Mouse (Mus musculus) liver, embryonic 13.5 days (tissue): ENCODE results near the gene Prdm16. TPM values are rescaled to one million over a fixed set of nuclear protein-coding genes. Genes with fewer than 3 reads are reported as not detected.
A peak's percentile ranks its signal among the peaks of the same experiment; 100 is the strongest.

ENCODE experiments used
- ATAC-seq: fragments of 200-750 bp; cut with Nextera tagmentation; 2 replicates; pipeline ENCODE4 v1.8.0; 2017; ENCODE audit warnings: low read depth, mild to moderate bottlenecking, moderate number of reproducible peaks, moderate library complexity
- DNase-seq: peaks from one replicate; pipeline ENCODE4 v3.0.0; 2022
- H3K27ac ChIP-seq: fragments of 300-500 bp; sonication (generic); 2 replicates; pipeline ENCODE4 v1.5.1; 2015; ENCODE audit warnings: moderate library complexity, mild to moderate bottlenecking, inconsistent platforms
- H3K27me3 ChIP-seq: fragments of 300-500 bp; sonication (generic); 2 replicates; pipeline ENCODE4 v1.6.1; 2015; ENCODE audit warnings: mild to moderate bottlenecking, inconsistent platforms
- H3K36me3 ChIP-seq: fragments of 300-500 bp; sonication (generic); 2 replicates; pipeline ENCODE4 v1.6.1; 2015; ENCODE audit warnings: mild to moderate bottlenecking, inconsistent platforms
- H3K4me1 ChIP-seq: fragments of 300-500 bp; sonication (generic); replicated peaks from 2 replicates; pipeline ENCODE4 v1.6.1; 2015; ENCODE audit warnings: inconsistent platforms
- H3K4me2 ChIP-seq: fragments of 300-500 bp; sonication (generic); 2 replicates; pipeline ENCODE4 v1.6.1; 2015; ENCODE audit warnings: inconsistent platforms, mild to moderate bottlenecking, moderate library complexity
- H3K4me3 ChIP-seq: fragments of 300-500 bp; sonication (generic); replicated peaks from 2 replicates; pipeline ENCODE4 v1.5.1; 2015; ENCODE audit warnings: mild to moderate bottlenecking, inconsistent platforms
- H3K9ac ChIP-seq: fragments of 300-500 bp; sonication (generic); 2 replicates; pipeline ENCODE4 v1.6.1; 2015; ENCODE audit warnings: mild to moderate bottlenecking, inconsistent platforms
- H3K9me3 ChIP-seq: fragments of 300-500 bp; sonication (generic); replicated peaks from 2 replicates; pipeline ENCODE4 v1.6.1; 2016; ENCODE audit warnings: inconsistent platforms
- WGBS: fragments of 180-500 bp; shearing (Covaris S2); methylation state at CpG from one replicate; pipeline ENCODE4 v1.1.7; 2015; ENCODE audit not compliant: insufficient replicate concordance; 5-methylcytosine and 5-hydroxymethylcytosine counted together
- polyA plus RNA-seq: library from polyadenylated mRNA; unstranded; fragments of >200 nt; fragmentation: Nextera tagmentation; extraction: Ambion mirVana; gene quantifications from 2 replicates; pipeline ENCODE4 v1.2.1, GENCODE M21; 2015

The Prdm16 gene
- polyA plus RNA-seq, 1 experiment from 2014 or later = 1.8 TPM

DNA sequence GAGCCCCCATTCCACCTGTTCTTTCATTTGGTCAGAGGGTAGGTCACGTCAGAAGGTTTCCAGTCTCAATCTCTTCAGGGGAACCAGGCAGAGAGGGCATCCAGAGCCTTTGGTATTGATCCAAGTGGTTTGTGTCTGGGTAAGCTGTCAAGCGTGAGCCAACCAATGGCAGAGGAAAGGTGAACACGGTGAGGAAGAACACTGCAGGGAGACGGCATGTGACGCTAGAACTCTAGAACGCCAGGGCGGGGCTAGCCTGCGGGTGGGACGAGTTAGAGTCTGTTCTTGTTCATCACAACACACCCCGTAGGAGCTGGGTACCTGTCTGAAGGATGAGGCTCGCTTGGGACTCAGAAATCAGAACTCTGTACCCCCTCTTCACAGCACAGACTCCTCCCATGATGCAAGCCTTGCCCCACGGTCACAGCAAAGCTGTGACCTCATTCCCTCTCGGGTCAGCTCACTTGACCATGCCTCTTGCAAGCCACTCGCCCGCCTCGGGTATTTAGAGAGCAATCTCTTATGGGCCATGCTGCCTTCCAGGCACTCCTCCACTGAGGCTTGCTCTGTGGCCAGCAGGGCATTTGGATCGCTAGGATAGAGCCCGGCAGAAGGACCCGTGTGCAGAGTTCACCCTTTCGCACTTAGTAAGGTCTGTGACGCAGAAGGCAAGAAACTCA is 89.4 kb downstream of the Prdm16 start:
- peaks cover 3% of the 10 kb centered on the region; the same call in 1 of the 2 replicates for H3K27me3 ChIP-seq
- H3K36me3 ChIP-seq = no peaks in the 10 kb centered on the region
- 70% methylated on average over 21 of the region's 21 CpGs for WGBS
- H3K9ac ChIP-seq = no peak overlapping the region
- H3K4me3 ChIP-seq = no peak overlapping the region
- no peak overlapping the region for H3K27ac ChIP-seq
- DNase-seq (no peak), ATAC-seq (no peak)
- H3K4me1 ChIP-seq = peaks cover 29% of the 10 kb centered on the region
- no peak overlapping the region for H3K4me2 ChIP-seq
- no peaks in the 10 kb centered on the region for H3K9me3 ChIP-seq

DNA sequence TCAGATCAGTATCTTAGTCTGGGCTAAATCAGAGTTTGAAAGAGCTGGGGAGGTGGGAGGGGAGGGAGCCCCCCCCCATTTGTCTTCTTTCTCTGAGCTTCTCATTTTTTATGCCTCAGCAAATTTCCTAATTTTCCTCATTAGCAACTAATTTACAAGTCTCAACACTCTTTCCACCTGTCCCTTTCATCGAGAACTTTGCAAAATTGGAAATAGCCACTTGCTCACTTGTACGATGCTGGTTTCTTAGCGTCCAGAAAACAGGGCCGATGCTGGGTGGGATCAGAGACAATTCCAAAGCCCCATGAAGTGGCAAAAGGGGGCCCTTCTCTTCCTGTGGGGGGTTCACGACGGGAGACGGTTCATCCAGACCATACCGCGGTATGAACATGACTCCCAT is 91.4 kb downstream of the Prdm16 start:
- 72% methylated on average over 9 of the region's 9 CpGs for WGBS
- no peak for ATAC-seq
- H3K4me2 ChIP-seq = no peak overlapping the region
- H3K4me1 ChIP-seq = peaks cover 49% of the 10 kb centered on the region
- no peaks in the 10 kb centered on the region for H3K9me3 ChIP-seq
- no peaks in the 10 kb centered on the region for H3K36me3 ChIP-seq
- peaks cover 3% of the 10 kb centered on the region; the same call in 1 of the 2 replicates for H3K27me3 ChIP-seq
- no peak overlapping the region for H3K9ac ChIP-seq
- no peak overlapping the region for H3K4me3 ChIP-seq
- DNase-seq = no peak
- H3K27ac ChIP-seq = no peak overlapping the region

DNA sequence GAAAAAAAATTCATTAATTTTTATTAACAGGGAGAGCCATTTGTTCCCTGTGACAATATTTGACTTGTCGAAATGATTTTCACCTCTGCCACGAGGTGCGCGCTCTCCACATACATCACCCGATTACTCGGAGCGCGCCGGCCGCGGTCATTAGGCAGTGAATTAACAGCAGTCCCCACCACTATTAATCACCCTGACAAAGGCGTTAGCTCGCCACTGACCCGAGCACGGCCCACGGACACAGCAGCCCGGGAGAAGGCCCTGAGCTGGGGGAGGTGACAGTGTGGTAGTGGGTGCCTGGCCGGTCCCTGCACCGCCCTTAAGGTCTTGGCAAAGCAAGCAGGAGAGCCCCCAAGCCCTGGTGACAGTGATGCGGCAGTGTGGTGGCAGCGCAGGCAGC is 92.8 kb downstream of the Prdm16 start:
- H3K4me2 ChIP-seq = no peak overlapping the region
- no peak overlapping the region for H3K9ac ChIP-seq
- ATAC-seq = no peak
- peaks cover 59% of the 10 kb centered on the region for H3K4me1 ChIP-seq
- H3K36me3 ChIP-seq = no peaks in the 10 kb centered on the region
- no peak overlapping the region for H3K27ac ChIP-seq
- WGBS = 70% methylated on average over 21 of the region's 21 CpGs
- no peak overlapping the region for H3K4me3 ChIP-seq
- no peaks in the 10 kb centered on the region for H3K27me3 ChIP-seq
- no peak for DNase-seq
- H3K9me3 ChIP-seq = no peaks in the 10 kb centered on the region

- whole genome bisulfite sequencing = 54% methylated on average over 4 of the region's 4 CpGs
- Histone ChIP-seq H3K9ac (peak overlapping the region; percentile 63), H3K4me2 (peak overlapping the region; percentile 60), H3K27ac (peak overlapping the region; percentile 89), H3K9me3 (no peaks in the 10 kb centered on the region), H3K36me3 (no peaks in the 10 kb centered on the region), H3K4me1 (peaks cover 56% of the 10 kb centered on the region), H3K4me3 (peak overlapping the region; percentile 27), H3K27me3 (no peaks in the 10 kb centered on the region)
- no peak for DNase-seq
- no peak for ATAC-seq
These were observed 93.5 kb downstream of the Prdm16 start for GRCm38 (mm10) chr4:154543128-154543527.

- peak; percentile 43 for DNase-seq
- Histone ChIP-seq H3K27ac (peak overlapping the region; percentile 89), H3K9ac (peak overlapping the region; percentile 63), H3K4me2 (peak overlapping the region; percentile 60), H3K27me3 (no peaks in the 10 kb centered on the region), H3K9me3 (no peaks in the 10 kb centered on the region), H3K36me3 (no peaks in the 10 kb centered on the region), H3K4me3 (peak overlapping the region; percentile 27), H3K4me1 (peaks cover 56% of the 10 kb centered on the region)
- peak; percentile 58 for ATAC-seq
- 5% methylated on average over 5 of the region's 5 CpGs for WGBS
These were observed 94.1 kb downstream of the Prdm16 start for GRCm38 (mm10) chr4:154542568-154542967.

DNA sequence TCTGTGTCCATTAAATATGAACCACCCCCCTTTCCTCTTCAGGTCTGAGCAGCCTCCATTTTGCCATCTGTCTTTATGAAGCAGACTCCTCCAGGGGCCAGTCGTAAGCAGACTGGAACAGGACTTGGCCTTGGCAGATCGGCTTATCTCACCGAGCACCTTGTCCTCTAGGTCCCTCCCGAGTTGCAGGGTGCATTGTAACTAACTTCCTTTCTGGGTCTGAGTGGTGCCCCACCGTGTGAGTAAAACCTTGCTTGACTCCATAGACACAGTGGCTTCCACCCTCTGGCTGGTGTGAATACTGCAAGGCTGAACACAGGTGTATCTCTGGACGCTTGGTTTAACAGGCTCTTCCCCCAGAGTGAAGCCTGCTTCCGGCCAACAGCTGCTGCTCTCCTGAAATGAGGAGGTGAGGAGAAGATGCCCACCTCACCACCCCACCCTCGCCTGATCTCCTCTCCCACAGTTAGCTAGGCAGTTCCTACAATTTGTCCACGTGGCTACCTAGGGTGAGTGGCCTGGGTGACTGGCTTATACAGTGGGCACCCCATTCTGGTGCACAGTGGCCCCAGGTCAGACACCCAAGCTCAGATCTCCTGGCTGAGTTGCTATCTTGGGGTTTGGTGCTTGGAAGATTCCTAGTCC is 94.9 kb downstream of the Prdm16 start:
- WGBS = 10% methylated on average over 9 of the region's 9 CpGs
- Histone ChIP-seq H3K4me3 (peak overlapping the region; percentile 27), H3K27ac (peak overlapping the region; percentile 89), H3K36me3 (no peaks in the 10 kb centered on the region), H3K4me1 (peaks cover 61% of the 10 kb centered on the region), H3K9ac (peak overlapping the region; percentile 63), H3K4me2 (peak overlapping the region; percentile 60), H3K27me3 (no peaks in the 10 kb centered on the region), H3K9me3 (no peaks in the 10 kb centered on the region)
- DNase-seq (peak; percentile 78), ATAC-seq (peak; percentile 95)

GRCm38 (mm10) chr4:154540671-154541070 is 96.0 kb downstream of the Prdm16 start:
- no peak overlapping the region for H3K4me3 ChIP-seq
- peak overlapping the region; percentile 60 for H3K4me2 ChIP-seq
- H3K27ac ChIP-seq = peak overlapping the region; percentile 89
- peaks cover 70% of the 10 kb centered on the region for H3K4me1 ChIP-seq
- DNase-seq (no peak), ATAC-seq (peak; percentile 25)
- H3K36me3 ChIP-seq = no peaks in the 10 kb centered on the region
- WGBS = 61% methylated on average over 10 of the region's 10 CpGs
- H3K27me3 ChIP-seq = no peaks in the 10 kb centered on the region
- no peak overlapping the region; the same call in 1 of the 2 replicates for H3K9ac ChIP-seq
- no peaks in the 10 kb centered on the region for H3K9me3 ChIP-seq

GRCm38 (mm10) chr4:154539703-154540102 is 97.0 kb downstream of the Prdm16 start:
- no peaks in the 10 kb centered on the region for H3K36me3 ChIP-seq
- no peaks in the 10 kb centered on the region for H3K27me3 ChIP-seq
- H3K9ac ChIP-seq = no peak overlapping the region
- H3K4me1 ChIP-seq = peaks cover 70% of the 10 kb centered on the region
- H3K27ac ChIP-seq = no peak overlapping the region
- H3K4me3 ChIP-seq = no peak overlapping the region
- 86% methylated on average over 12 of the region's 12 CpGs for WGBS
- ATAC-seq (no peak), DNase-seq (no peak)
- no peak overlapping the region for H3K4me2 ChIP-seq
- no peaks in the 10 kb centered on the region for H3K9me3 ChIP-seq

GRCm38 (mm10) chr4:154538727-154539126 is 97.9 kb downstream of the Prdm16 start:
- H3K4me1 ChIP-seq = peaks cover 62% of the 10 kb centered on the region
- H3K27ac ChIP-seq = no peak overlapping the region
- H3K36me3 ChIP-seq = no peaks in the 10 kb centered on the region
- WGBS = 79% methylated on average over 4 of the region's 4 CpGs
- H3K4me2 ChIP-seq = no peak overlapping the region
- H3K9me3 ChIP-seq = no peaks in the 10 kb centered on the region
- ATAC-seq (no peak), DNase-seq (no peak)
- H3K4me3 ChIP-seq = no peak overlapping the region
- H3K9ac ChIP-seq = no peak overlapping the region
- no peaks in the 10 kb centered on the region for H3K27me3 ChIP-seq

- Histone ChIP-seq H3K4me2 (no peak overlapping the region), H3K9ac (no peak overlapping the region), H3K4me3 (no peak overlapping the region), H3K4me1 (peaks cover 48% of the 10 kb centered on the region), H3K27ac (no peak overlapping the region), H3K9me3 (no peaks in the 10 kb centered on the region), H3K27me3 (no peaks in the 10 kb centered on the region), H3K36me3 (no peaks in the 10 kb centered on the region)
- 55% methylated on average over 5 of the region's 5 CpGs for WGBS
- no peak for DNase-seq
- no peak for ATAC-seq
These were observed 100.6 kb downstream of the Prdm16 start for GRCm38 (mm10) chr4:154536110-154536509.

DNA sequence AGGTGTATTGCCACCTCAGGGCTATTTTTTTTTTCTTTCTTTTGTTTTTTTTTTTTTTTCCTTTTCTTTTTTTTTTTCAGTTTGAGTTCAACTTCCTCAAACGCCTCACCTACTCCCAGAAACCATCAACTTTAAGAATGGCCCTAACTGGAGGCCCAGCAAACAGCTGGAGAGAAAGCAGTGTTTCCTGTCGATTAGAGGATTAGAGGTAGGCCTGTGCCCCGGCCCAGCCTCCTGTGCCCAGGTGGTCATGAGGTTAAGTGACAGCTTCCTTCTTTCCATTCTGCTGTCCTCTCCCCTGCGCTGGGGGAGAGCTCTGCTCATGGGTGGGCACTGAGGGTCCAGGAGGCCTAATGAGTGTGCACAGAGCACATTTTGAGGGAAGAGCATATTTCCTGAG is 105.3 kb downstream of the Prdm16 start:
- ATAC-seq = no peak
- Histone ChIP-seq H3K4me2 (no peak overlapping the region), H3K4me1 (peaks cover 39% of the 10 kb centered on the region), H3K4me3 (no peak overlapping the region), H3K27ac (no peak overlapping the region), H3K9me3 (no peaks in the 10 kb centered on the region), H3K9ac (no peak overlapping the region), H3K27me3 (no peaks in the 10 kb centered on the region), H3K36me3 (no peaks in the 10 kb centered on the region)
- WGBS = 16% methylated on average over 4 of the region's 4 CpGs
- DNase-seq = no peak

DNA sequence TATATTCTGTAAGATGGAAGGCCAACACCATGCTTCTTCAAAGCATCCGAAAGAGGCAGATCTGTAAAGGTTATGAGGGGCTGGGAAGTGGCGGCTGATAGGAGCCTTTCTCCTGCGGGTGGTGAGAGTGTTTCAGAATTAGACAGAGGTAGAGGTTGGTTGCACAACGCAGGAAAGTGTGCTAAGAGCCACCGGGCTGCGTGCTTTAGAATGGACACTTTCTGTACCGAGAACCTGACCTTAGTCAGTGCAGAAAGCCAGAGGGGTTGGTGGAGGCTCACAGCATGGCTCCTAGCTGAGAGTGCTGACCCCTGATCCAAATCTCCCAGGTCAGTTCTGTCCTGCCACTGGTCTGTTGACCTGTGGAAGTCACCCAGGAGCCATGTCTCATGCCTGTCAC is 106.3 kb downstream of the Prdm16 start:
- WGBS = 46% methylated on average over 7 of the region's 7 CpGs
- H3K36me3 ChIP-seq = no peaks in the 10 kb centered on the region
- no peak overlapping the region for H3K4me2 ChIP-seq
- no peak overlapping the region for H3K9ac ChIP-seq
- peak overlapping the region; percentile 29; the same call in 1 of the 2 replicates for H3K27ac ChIP-seq
- no peak; the same call in 1 of the 2 replicates for ATAC-seq
- no peaks in the 10 kb centered on the region for H3K27me3 ChIP-seq
- peaks cover 34% of the 10 kb centered on the region for H3K4me1 ChIP-seq
- H3K4me3 ChIP-seq = no peak overlapping the region
- no peak for DNase-seq
- no peaks in the 10 kb centered on the region for H3K9me3 ChIP-seq
